In genomic region chr17:14204061-14204460, GRCm38 (mm10) we compare ENCODE assay signal across 8 mouse cellular contexts. TPM values are rescaled to one million over a fixed set of nuclear protein-coding genes. Genes with fewer than 3 reads are reported as not detected.
DNase-seq lines count a peak whose midpoint lies in the region; ATAC-seq and TF ChIP-seq lines count a peak whose summit lies in the region.

Gene Dact2, minus strand, starts transcription at chr17:14204304.

- H3K4me3 ChIP-seq in layer of hippocampus, adult 2 months = peak within 1 kb of the TSS; percentile 76
- H3K4me3 ChIP-seq in lung, embryonic 15.5 days = peak within 1 kb of the TSS; percentile 51

- no peaks in the 10 kb centered on the region for H3K9me3 ChIP-seq in lung, embryonic 15.5 days

- peak; percentile 72 for TF ChIP-seq CTCF in layer of hippocampus, adult 2 months (conservative IDR thresholded peaks at IDR 0.05)

- H3K4me1 ChIP-seq in lung, embryonic 15.5 days = peaks cover 17% of the 10 kb centered on the region

- peak within 1 kb of the TSS; percentile 95 for H3K27ac ChIP-seq in layer of hippocampus, adult 2 months
- peak within 1 kb of the TSS; percentile 82 for H3K27ac ChIP-seq in lung, embryonic 15.5 days

- H3K36me3 ChIP-seq in lung, embryonic 15.5 days = no peaks in the 10 kb centered on the region

- ATAC-seq in lung, embryonic 15.5 days (ENCODE audit: borderline replicate concordance, extremely low read depth, low FRiP score, low TSS enrichment) = peak; percentile 43; the same call in 1 of the 2 replicates

- peaks cover 55% of the 10 kb centered on the region for H3K27me3 ChIP-seq in lung, embryonic 15.5 days

- 24% methylated on average over 13 of the region's 13 CpGs for WGBS in lung, embryonic 15.5 days

- peak within 1 kb of the TSS; percentile 68 for H3K4me2 ChIP-seq in lung, embryonic 15.5 days

- peak within 1 kb of the TSS; percentile 37 for H3K9ac ChIP-seq in lung, embryonic 15.5 days

- no peak for DNase-seq in thymus, postnatal 0 days (ENCODE audit: low spot score)
- DNase-seq in thymus, postnatal 25 days = no peak
- peak; percentile 65 to 82 for DNase-seq in frontal cortex, postnatal 36 days (ENCODE audit: low spot score in 2 of 2)
- DNase-seq in layer of hippocampus, adult 2 months (ENCODE audit: low spot score in 2 of 2) = peak; percentile 59 to 63
- DNase-seq in right cerebral cortex, postnatal 4 days = peak; percentile 62
- DNase-seq in urinary bladder, adult 2 months (ENCODE audit: low spot score) = no peak
- no peak for DNase-seq in urinary bladder, postnatal 4 days (ENCODE audit: low spot score in 2 of 2)

RNA-seq across cellular contexts. Expression of gene Dact2, which starts in this region (rescaled TPM):
- 19.5 and 21.1 TPM in 2 replicates for polyA plus RNA-seq in thymus, postnatal 0 days (2015; fragmentation: Nextera tagmentation; extraction: Ambion mirVana)
- total RNA-seq in layer of hippocampus, adult 2 months (2021) = 10 to 100 TPM; 21.8 to 24.7 TPM
- polyA plus RNA-seq in lung, embryonic 15.5 days (2015; fragmentation: Nextera tagmentation; extraction: Ambion mirVana) = 4.6 and 4.7 TPM in 2 replicates
- 1.2 and 1.4 TPM in 2 replicates for polyA plus RNA-seq in urinary bladder, adult 2 months (2012; rRNA removed)

Comparison
In these comparisons a context has a peak if more than half of its experiments do, and no peak if none do; other contexts are left out.
1. DNase-seq: peak in frontal cortex, postnatal 36 days (2 of 2), layer of hippocampus, adult 2 months (2 of 2) and right cerebral cortex, postnatal 4 days (single experiment); none in thymus, postnatal 0 days (single experiment), thymus, postnatal 25 days (single experiment), urinary bladder, adult 2 months (single experiment) and urinary bladder, postnatal 4 days (0 of 2).